Mouse (Mus musculus) monocyte, adult 5-6 weeks (primary cell): ENCODE measurements around the gene Snrpd3. TPM values are rescaled to one million over a fixed set of nuclear protein-coding genes. Genes with fewer than 3 reads are reported as not detected.

Source experiments
- total RNA-seq: library from RNA; stranded (forward); fragments of 200-1000, 200-491, 200-594 nt; gene quantifications from 3 replicates; pipeline ENCODE4 v1.2.3, GENCODE M21; 2017

The Snrpd3 gene
- total RNA-seq, 1 experiment from 2014 or later = 64.6 TPM

Other genes with a start within 250 kb of the Snrpd3 start
- gene Adora2a, start 200.7 kb upstream of the Snrpd3 start, total RNA-seq = 19.5 to 51.1 TPM (median 31.6 TPM) in 3 replicates
- gene Upb1, start 116.4 kb upstream of the Snrpd3 start, total RNA-seq = 1.5 to 1.6 TPM (median 1.5 TPM) in 3 replicates
- 49.4 to 66.8 TPM (median 54.5 TPM) in 3 replicates for gene Gucd1, start 421 bp downstream of the Snrpd3 start, total RNA-seq
- gene Lrrc75b, start 42.8 kb downstream of the Snrpd3 start, total RNA-seq = not detected in 3 replicates
- 0.53 to 2.2 TPM in 2 of 3 replicates, not detected in the other for gene Ggt1, start 44.1 kb downstream of the Snrpd3 start, total RNA-seq
- 0.75 to 2.8 TPM (median 1.8 TPM) in 3 replicates for gene Ggt5, start 71.8 kb downstream of the Snrpd3 start, total RNA-seq
- 0.75 TPM in 1 of 3 replicates, not detected in the others for gene Susd2, start 126.5 kb downstream of the Snrpd3 start, total RNA-seq
- 29.4 to 38.1 TPM (median 35.0 TPM) in 3 replicates for gene Cabin1, start 246.8 kb downstream of the Snrpd3 start, total RNA-seq